Mouse (Mus musculus) ES-E14 (cell line): ENCODE results near the gene Rec114. TPM values are rescaled to one million over a fixed set of nuclear protein-coding genes. Genes with fewer than 3 reads are reported as not detected.

ENCODE experiments used
- DNase-seq: peaks from one replicate; pipeline ENCODE4 v3.0.0-alpha.2; 2013; ENCODE audit warnings: low read depth, low spot score
- H3K27ac ChIP-seq: 2 replicates; pipeline ENCODE4 v1.5.1; 2012; ENCODE audit warnings: low read depth, mild to moderate bottlenecking, low read length, moderate library complexity, mixed read lengths; ENCODE audit not compliant: poor library complexity, insufficient read depth, severe bottlenecking
- H3K36me3 ChIP-seq: 2 replicates; pipeline ENCODE4 v1.6.1; 2012; ENCODE audit warnings: mild to moderate bottlenecking, low read length, moderate library complexity, mixed read lengths; ENCODE audit not compliant: control insufficient read depth, poor library complexity, insufficient read depth, severe bottlenecking
- H3K4me1 ChIP-seq, 2 experiments: fragments of 150-350 bp in 1 of 2; sonication (generic) in 1 of 2; 2 replicates each; pipeline ENCODE4 v1.6.1; 2012; ENCODE audit warnings: low read length in 2 of 2, mild to moderate bottlenecking in 1 of 2, mixed read lengths in 1 of 2; ENCODE audit not compliant: control insufficient read depth in 2 of 2, insufficient read depth in 2 of 2, poor library complexity in 1 of 2
- H3K4me3 ChIP-seq, 2 experiments: fragments of 150-350 bp in 1 of 2; sonication (generic) in 1 of 2; 2 replicates each; pipeline ENCODE4 v1.5.1; 2012; ENCODE audit warnings: low read length in 2 of 2, low read depth in 1 of 2, mild to moderate bottlenecking in 1 of 2, mixed read lengths in 1 of 2; ENCODE audit not compliant: insufficient read depth in 1 of 2, poor library complexity in 1 of 2, severe bottlenecking in 1 of 2
- H3K9ac ChIP-seq: 2 replicates; pipeline ENCODE4 v1.6.1; 2012; ENCODE audit warnings: low read depth, mild to moderate bottlenecking, low read length, mixed read lengths; ENCODE audit not compliant: poor library complexity, insufficient read depth, severe bottlenecking
- H3K9me3 ChIP-seq: fragments of 150-350 bp; sonication (generic); 2 replicates; pipeline ENCODE4 v1.6.1; 2012; ENCODE audit warnings: low read depth, mild to moderate bottlenecking, low read length; ENCODE audit not compliant: control insufficient read depth, insufficient read depth
- CHD2 ChIP-seq: IDR thresholded peaks from 2 replicates; pipeline ENCODE4 v1.6.1; 2014; ENCODE audit warnings: mild to moderate bottlenecking, low read depth, low read length, inconsistent platforms
- HCFC1 ChIP-seq: IDR thresholded peaks from 2 replicates; pipeline ENCODE4 v1.6.1; 2012; ENCODE audit warnings: low read length, inconsistent platforms, borderline replicate concordance; ENCODE audit not compliant: insufficient read depth
- MAFK ChIP-seq: IDR thresholded peaks from 2 replicates; pipeline ENCODE4 v1.6.1; 2014; ENCODE audit warnings: mild to moderate bottlenecking, low read depth, low read length, inconsistent platforms; ENCODE audit not compliant: insufficient read depth
- ZC3H11A ChIP-seq: IDR thresholded peaks from 2 replicates; pipeline ENCODE4 v1.6.1; 2012; ENCODE audit warnings: low read depth, mild to moderate bottlenecking, inconsistent platforms, low read length, borderline replicate concordance
- ZNF384 ChIP-seq: IDR thresholded peaks from 2 replicates; pipeline ENCODE4 v1.6.1; 2012; ENCODE audit warnings: low read depth, low read length, inconsistent platforms
- in situ Hi-C, 2 experiments: fragments of 600-800 bp; cut with MboI; formaldehyde crosslinking; loops; one replicate each; pipeline ENCODE4 v1.15.1; 2025; ENCODE audit warnings: low sequenced_read_pairs in 2 of 2, inconsistent platforms in 1 of 2; ENCODE audit not compliant: unreplicated experiment in 2 of 2
- total RNA-seq: library from RNA; depleted of rRNA; stranded (reverse); fragments of 300-350 nt; gene quantifications from 2 replicates; pipeline ENCODE4 v1.2.3, GENCODE M21; 2012; rRNA removed

Gene Rec114
- total RNA-seq: 12.4 and 16.7 TPM in 2 replicates

DNA sequence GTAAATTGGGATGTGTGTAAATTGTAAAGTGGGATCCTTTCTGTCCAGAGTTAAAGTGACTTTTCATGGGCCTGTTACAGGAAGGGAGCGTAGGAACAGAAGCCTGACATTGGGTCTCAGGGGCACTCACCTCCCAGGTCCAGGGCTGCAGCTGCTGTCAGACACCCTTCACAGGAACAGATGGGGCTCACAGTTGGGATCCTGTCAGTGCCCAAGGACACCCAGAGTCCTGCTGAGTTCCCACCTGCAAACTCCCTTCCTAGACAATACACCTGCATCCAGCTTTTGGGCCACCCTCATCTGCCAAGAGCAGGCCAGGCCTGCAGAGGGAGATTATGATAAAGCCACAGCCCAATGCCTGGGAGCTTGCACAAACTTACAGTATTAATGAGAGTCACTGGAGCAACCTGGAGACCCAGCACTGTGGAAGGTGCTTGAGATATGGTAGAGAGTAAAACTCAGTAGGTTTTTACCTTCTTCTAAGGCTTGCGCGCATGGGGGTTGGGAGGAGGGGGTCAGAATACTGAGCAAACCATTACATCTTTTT is at the start of gene Rec114:
Gene Rec114 (minus strand): TSS at position 263 of the 547 bp plus-strand sequence.
- no peak within 1 kb of the TSS for H3K27ac ChIP-seq
- no peak for DNase-seq
- H3K36me3 ChIP-seq: no peaks in the 10 kb centered on the region
- H3K9me3 ChIP-seq: no peaks in the 10 kb centered on the region
- TF ChIP-seq ZC3H11A: no peak
- TF ChIP-seq HCFC1: no peak
- TF ChIP-seq ZNF384: no peak
- TF ChIP-seq MAFK: no peak
- no peak for TF ChIP-seq CHD2
- no peak within 1 kb of the TSS for H3K4me3 ChIP-seq
- H3K9ac ChIP-seq: no peak within 1 kb of the TSS
- in situ Hi-C loops: no loop called here
- H3K4me1 ChIP-seq: peaks cover 3 to 13% of the 10 kb centered on the region in 2 experiments; a peak in 3 of 4 replicates

DNA sequence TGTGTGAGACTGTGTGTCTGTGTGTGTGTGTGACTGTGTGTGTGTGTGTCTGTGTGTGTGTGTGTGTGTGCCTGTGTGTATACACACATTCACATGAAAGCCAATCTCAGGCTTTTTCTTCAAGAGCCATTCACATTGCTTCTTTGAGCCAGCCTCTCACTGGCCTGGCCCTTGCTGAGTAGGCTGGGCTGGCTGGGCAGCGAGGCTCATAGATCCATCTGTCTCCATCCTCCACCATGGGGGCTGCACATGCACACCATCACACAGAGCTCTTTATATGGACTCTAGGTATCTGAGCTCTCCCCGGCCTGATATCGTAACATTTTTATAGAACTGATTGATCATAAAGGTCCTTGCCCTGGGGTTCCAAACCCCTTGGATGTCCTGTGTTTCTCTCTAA is 45.7 kb upstream of the Rec114 start:
- in situ Hi-C loops: no loop called here
- no peak overlapping the region for H3K4me3 ChIP-seq
- H3K9me3 ChIP-seq: no peaks in the 10 kb centered on the region
- H3K9ac ChIP-seq: no peak overlapping the region
- H3K27ac ChIP-seq: no peak overlapping the region
- TF ChIP-seq CHD2: no peak
- no peak for TF ChIP-seq HCFC1
- TF ChIP-seq ZNF384: no peak
- TF ChIP-seq MAFK: no peak
- H3K36me3 ChIP-seq: no peaks in the 10 kb centered on the region
- no peak for DNase-seq
- no peaks in the 10 kb centered on the region for H3K4me1 ChIP-seq

DNA sequence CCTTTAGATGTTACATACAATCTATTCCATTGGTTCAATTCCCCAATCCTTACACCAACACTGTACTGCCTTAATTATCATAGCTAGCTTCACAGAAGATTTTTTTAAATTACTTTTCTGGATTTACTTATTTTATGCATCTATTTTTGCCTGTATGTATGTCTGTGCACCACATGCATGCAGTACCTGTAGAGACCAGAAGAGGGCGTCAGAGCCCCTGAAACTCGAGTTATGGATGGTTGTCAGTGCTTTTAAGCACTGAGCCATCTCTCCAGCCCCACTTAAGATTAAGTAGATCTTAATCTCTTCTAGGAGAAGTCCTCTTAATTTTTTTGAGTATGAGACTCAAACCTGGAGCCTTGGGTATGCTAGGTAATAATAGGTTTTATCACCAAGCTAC is 31.6 kb upstream of the Rec114 start:
- in situ Hi-C loops: no loop called here
- no peak for DNase-seq
- TF ChIP-seq ZC3H11A: peak; percentile 38; the same call in 1 of the 2 replicates
- no peak for TF ChIP-seq HCFC1
- Histone ChIP-seq H3K9ac (no peak overlapping the region), H3K36me3 (no peaks in the 10 kb centered on the region), H3K27ac (no peak overlapping the region), H3K4me1 (no peaks in the 10 kb centered on the region), H3K4me3 (no peak overlapping the region), H3K9me3 (no peaks in the 10 kb centered on the region)

DNA sequence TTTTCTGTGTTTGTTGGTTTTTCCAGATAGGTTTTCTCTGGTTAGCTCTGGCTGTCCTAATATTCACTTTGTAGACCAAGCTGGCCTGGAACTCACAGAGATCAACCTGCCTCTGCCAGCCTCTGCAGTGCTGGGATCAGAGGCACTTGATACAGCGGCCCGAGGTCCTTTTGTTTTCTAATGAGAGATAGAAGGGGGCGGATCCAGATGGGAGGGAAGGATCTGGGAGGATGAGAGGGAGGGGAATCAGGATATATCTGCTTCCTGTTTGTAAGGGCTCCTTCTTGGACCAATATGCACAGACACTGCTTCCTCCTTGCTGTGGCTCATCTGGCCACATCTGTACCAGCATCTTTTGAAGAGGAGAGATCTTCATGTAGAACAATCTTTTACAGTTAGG is 31.0 kb upstream of the Rec114 start:
- in situ Hi-C loops: no loop called here
- Histone ChIP-seq H3K4me1 (peaks cover 0 to 4% of the 10 kb centered on the region in 2 experiments; a peak in 1 of 4 replicates), H3K27ac (no peak overlapping the region), H3K9me3 (no peaks in the 10 kb centered on the region), H3K36me3 (no peaks in the 10 kb centered on the region), H3K4me3 (no peak overlapping the region), H3K9ac (no peak overlapping the region)
- TF ChIP-seq MAFK: no peak
- TF ChIP-seq CHD2: no peak
- TF ChIP-seq HCFC1: no peak
- TF ChIP-seq ZNF384: no peak
- TF ChIP-seq ZC3H11A: no peak
- DNase-seq: no peak

DNA sequence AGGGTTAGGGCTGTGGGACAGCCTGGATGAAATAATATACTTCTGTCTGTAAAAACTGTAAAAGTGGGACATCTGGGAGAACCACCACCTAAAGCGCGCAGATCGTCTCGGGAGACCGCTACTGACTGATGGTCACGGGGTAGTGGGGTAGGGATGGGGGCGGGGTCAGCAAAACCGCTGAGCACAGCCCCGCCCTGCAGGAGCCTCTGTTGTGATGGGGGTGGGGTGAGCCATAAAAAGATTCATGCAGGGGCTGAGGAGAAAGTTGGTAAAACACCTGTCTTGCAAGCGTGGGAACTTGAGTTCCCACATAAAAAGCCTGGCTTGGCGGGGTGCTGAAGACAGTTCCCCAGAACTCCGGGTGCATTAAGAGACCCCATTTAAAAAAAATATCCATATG is 26.2 kb upstream of the Rec114 start:
- Histone ChIP-seq H3K27ac (no peak overlapping the region), H3K4me3 (no peak overlapping the region), H3K9me3 (no peaks in the 10 kb centered on the region), H3K36me3 (no peaks in the 10 kb centered on the region), H3K9ac (no peak overlapping the region), H3K4me1 (peaks cover under 1 to 9% of the 10 kb centered on the region in 2 experiments; a peak in 1 of 4 replicates)
- in situ Hi-C loops: no loop called here
- TF ChIP-seq ZC3H11A: no peak
- TF ChIP-seq HCFC1: no peak
- TF ChIP-seq CHD2: no peak
- TF ChIP-seq MAFK: no peak
- TF ChIP-seq ZNF384: no peak
- DNase-seq: no peak
